Mouse (Mus musculus) brown adipose tissue, adult 24 weeks (tissue): Measurements from ENCODE around the gene Kremen2. TPM values are rescaled to one million over a fixed set of nuclear protein-coding genes. Genes with fewer than 3 reads are reported as not detected.

ENCODE experiments used
- H3K27ac ChIP-seq: fragments of 200-500 bp; replicated peaks from 2 replicates; pipeline ENCODE4 v1.5.1; 2012; ENCODE audit warnings: low read depth, mild to moderate bottlenecking, low read length
- H3K4me1 ChIP-seq: fragments of 200-500 bp; 2 replicates; pipeline ENCODE4 v1.6.1; 2012; ENCODE audit warnings: low read length, mixed read lengths; ENCODE audit not compliant: control insufficient read depth, insufficient read depth, insufficient read length
- H3K4me3 ChIP-seq: fragments of 200-500 bp; 2 replicates; pipeline ENCODE4 v1.5.1; 2012; ENCODE audit warnings: low read depth, mild to moderate bottlenecking, low read length, moderate library complexity; ENCODE audit not compliant: insufficient read depth
- polyA plus RNA-seq: library from polyadenylated mRNA; stranded (reverse); fragments of >200 nt; gene quantifications from 2 replicates; pipeline ENCODE4 v1.2.4, GENCODE M21; 2012; ENCODE audit not compliant: missing spikeins, insufficient read depth, insufficient read length

Kremen2 gene
- polyA plus RNA-seq, 1 experiment, result not detected

GRCm38 (mm10) chr17:23725999-23726757, 19.5 kb downstream of the Kremen2 start, which contains the start of gene Pkmyt1:
Gene Pkmyt1 (plus strand): TSS chr17:23726336.
- Histone ChIP-seq H3K27ac (peak within 1 kb of the TSS; percentile 42), H3K4me3 (peak within 1 kb of the TSS; percentile 72), H3K4me1 (no peaks in the 10 kb centered on the region; the same call in 1 of the 2 replicates)

GRCm38 (mm10) chr17:23725477-23725876, 20.2 kb downstream of the Kremen2 start:
- no peaks in the 10 kb centered on the region for H3K4me1 ChIP-seq
- H3K4me3 ChIP-seq, result peak overlapping the region; percentile 64
- H3K27ac ChIP-seq, result no peak overlapping the region

- Histone ChIP-seq H3K27ac (no peak within 1 kb of the TSS), H3K4me3 (no peak within 1 kb of the TSS), H3K4me1 (no peaks in the 10 kb centered on the region)
These were observed 23.1 kb downstream of the Kremen2 start, which contains the start of gene 1520401A03Rik for GRCm38 (mm10) chr17:23722376-23723125. Gene 1520401A03Rik (minus strand): TSS chr17:23722783.

GRCm38 (mm10) chr17:23721886-23722285, 23.7 kb downstream of the Kremen2 start:
- Histone ChIP-seq H3K4me1 (no peaks in the 10 kb centered on the region), H3K4me3 (no peak overlapping the region), H3K27ac (no peak overlapping the region)

GRCm38 (mm10) chr17:23719455-23719854, 26.2 kb downstream of the Kremen2 start:
- no peak overlapping the region for H3K4me3 ChIP-seq
- H3K27ac ChIP-seq, result no peak overlapping the region

GRCm38 (mm10) chr17:23717003-23717402, 28.6 kb downstream of the Kremen2 start:
- Histone ChIP-seq H3K27ac (no peak overlapping the region), H3K4me1 (no peaks in the 10 kb centered on the region), H3K4me3 (no peak overlapping the region)

More at GRCm38 (mm10) chr17:23719455-23719854, 26.2 kb downstream of the Kremen2 start:
- H3K4me1 ChIP-seq, result no peaks in the 10 kb centered on the region

- Histone ChIP-seq H3K4me3 (no peak overlapping the region), H3K4me1 (no peaks in the 10 kb centered on the region), H3K27ac (no peak overlapping the region)
These were observed 39.4 kb downstream of the Kremen2 start for GRCm38 (mm10) chr17:23706212-23706611.

- Histone ChIP-seq H3K4me3 (no peak overlapping the region), H3K27ac (no peak overlapping the region), H3K4me1 (no peaks in the 10 kb centered on the region)
These were observed 40.0 kb downstream of the Kremen2 start for GRCm38 (mm10) chr17:23705525-23706104.

- Histone ChIP-seq H3K4me3 (no peak overlapping the region), H3K27ac (no peak overlapping the region), H3K4me1 (no peaks in the 10 kb centered on the region)
These were observed 40.9 kb downstream of the Kremen2 start for GRCm38 (mm10) chr17:23704741-23705140.

GRCm38 (mm10) chr17:23703301-23703700, 42.3 kb downstream of the Kremen2 start:
- Histone ChIP-seq H3K4me1 (no peaks in the 10 kb centered on the region), H3K27ac (no peak overlapping the region), H3K4me3 (no peak overlapping the region)

GRCm38 (mm10) chr17:23700079-23700478, 45.6 kb downstream of the Kremen2 start:
- H3K4me1 ChIP-seq, result no peaks in the 10 kb centered on the region
- peak overlapping the region; percentile 67 for H3K4me3 ChIP-seq
- H3K27ac ChIP-seq, result no peak overlapping the region

- H3K4me1 ChIP-seq, result no peaks in the 10 kb centered on the region
- peak overlapping the region; percentile 67 for H3K4me3 ChIP-seq
- no peak overlapping the region for H3K27ac ChIP-seq
These were observed 46.2 kb downstream of the Kremen2 start for GRCm38 (mm10) chr17:23699131-23700077.

- H3K4me1 ChIP-seq, result no peaks in the 10 kb centered on the region
- H3K27ac ChIP-seq, result no peak overlapping the region
- H3K4me3 ChIP-seq, result no peak overlapping the region
These were observed 49.8 kb downstream of the Kremen2 start for GRCm38 (mm10) chr17:23695801-23696200.

- no peak overlapping the region for H3K27ac ChIP-seq
- no peak overlapping the region for H3K4me3 ChIP-seq
- no peaks in the 10 kb centered on the region for H3K4me1 ChIP-seq
These were observed 51.1 kb downstream of the Kremen2 start for GRCm38 (mm10) chr17:23694491-23694890.
